Mouse (Mus musculus) midbrain, embryonic 12.5 days (tissue): ENCODE data around the gene Cpne8. TPM values are rescaled to one million over a fixed set of nuclear protein-coding genes. Genes with fewer than 3 reads are reported as not detected.

Experiments
- ATAC-seq: fragments of 200-750 bp; cut with Nextera tagmentation; 2 replicates; pipeline ENCODE4 v1.8.0; 2017; ENCODE audit warnings: low read depth, moderate TSS enrichment, moderate library complexity; ENCODE audit not compliant: low FRiP score
- H3K27ac ChIP-seq: fragments of 300-500 bp; sonication (generic); replicated peaks from 2 replicates; pipeline ENCODE4 v1.5.1; 2016; ENCODE audit warnings: mild to moderate bottlenecking
- H3K27me3 ChIP-seq: fragments of 300-500 bp; sonication (generic); 2 replicates; pipeline ENCODE4 v1.6.1; 2016; ENCODE audit warnings: mild to moderate bottlenecking
- H3K36me3 ChIP-seq: fragments of 300-500 bp; sonication (generic); 2 replicates; pipeline ENCODE4 v1.6.1; 2016
- H3K4me1 ChIP-seq: fragments of 300-500 bp; sonication (generic); 2 replicates; pipeline ENCODE4 v1.6.1; 2016
- H3K4me2 ChIP-seq: fragments of 300-500 bp; sonication (generic); replicated peaks from 2 replicates; pipeline ENCODE4 v1.6.1; 2016; ENCODE audit warnings: mild to moderate bottlenecking, moderate library complexity
- H3K4me3 ChIP-seq: fragments of 300-500 bp; sonication (generic); 2 replicates; pipeline ENCODE4 v1.5.1; 2016; ENCODE audit warnings: mild to moderate bottlenecking
- H3K9ac ChIP-seq: fragments of 300-500 bp; sonication (generic); replicated peaks from 2 replicates; pipeline ENCODE4 v1.6.1; 2016; ENCODE audit warnings: mild to moderate bottlenecking, moderate library complexity
- H3K9me3 ChIP-seq: fragments of 300-500 bp; sonication (generic); 2 replicates; pipeline ENCODE4 v1.6.1; 2016; ENCODE audit warnings: mild to moderate bottlenecking
- WGBS: fragments of 180-500 bp; shearing (Covaris S2); methylation state at CpG from one replicate; pipeline ENCODE4 v1.1.7; 2016; 5-methylcytosine and 5-hydroxymethylcytosine counted together
- polyA plus RNA-seq: library from polyadenylated mRNA; unstranded; fragments of >200 nt; fragmentation: Nextera tagmentation; extraction: Ambion mirVana; gene quantifications from 2 replicates; pipeline ENCODE4 v1.2.1, GENCODE M21; 2016

Gene Cpne8
- 6.4 and 7.2 TPM in 2 replicates for polyA plus RNA-seq

DNA sequence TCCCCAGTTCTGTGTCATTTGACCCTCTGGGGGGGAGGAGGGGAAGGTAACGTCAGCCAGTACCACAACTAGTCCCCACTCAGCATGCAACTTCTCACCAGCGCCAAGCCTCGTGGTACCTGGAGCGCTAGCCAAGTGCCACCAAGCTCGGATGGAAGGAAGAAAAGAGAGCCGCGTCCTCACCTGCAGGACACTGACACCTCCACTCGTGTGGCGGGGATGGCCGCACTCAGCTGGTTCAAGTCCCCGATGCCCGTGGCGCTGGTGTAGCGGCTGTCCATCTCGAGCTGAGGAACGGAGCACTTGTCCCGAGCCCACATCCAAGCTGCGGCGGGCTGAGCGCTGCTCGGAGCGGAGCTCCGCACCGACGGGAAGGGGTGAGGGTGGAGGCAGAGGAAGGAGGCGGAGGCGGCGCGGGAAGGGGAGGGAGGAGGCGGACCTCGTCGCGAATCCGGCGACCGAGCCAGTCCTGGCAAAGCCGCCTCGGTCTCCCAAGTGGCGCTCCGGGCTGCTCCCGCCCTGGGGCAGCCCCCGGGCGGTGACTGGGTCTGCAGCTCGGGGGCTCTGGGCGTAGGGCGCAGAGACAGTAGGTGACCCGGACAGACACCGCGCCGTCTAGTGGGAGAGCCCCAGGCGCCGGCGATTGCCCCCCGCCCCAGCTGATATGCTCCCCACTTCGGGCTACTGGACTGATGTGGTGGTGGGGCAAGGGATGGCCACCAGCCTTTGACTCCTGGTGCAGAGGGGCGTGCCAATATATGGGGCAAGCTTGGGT is at the start of gene Cpne8:
Cpne8 (minus strand) TSS at position 448 of the 775 bp plus-strand sequence.
- H3K4me3 ChIP-seq: peak within 1 kb of the TSS; percentile 62
- no peaks in the 10 kb centered on the region for H3K9me3 ChIP-seq
- H3K4me1 ChIP-seq: no peaks in the 10 kb centered on the region
- peak within 1 kb of the TSS; percentile 85 for H3K4me2 ChIP-seq
- peaks cover 29% of the 10 kb centered on the region for H3K27me3 ChIP-seq
- peak; percentile 85 for ATAC-seq
- H3K36me3 ChIP-seq: no peaks in the 10 kb centered on the region
- peak within 1 kb of the TSS; percentile 56 for H3K9ac ChIP-seq
- H3K27ac ChIP-seq: no peak within 1 kb of the TSS
- under 1% methylated on average over 53 of the region's 56 CpGs for WGBS

DNA sequence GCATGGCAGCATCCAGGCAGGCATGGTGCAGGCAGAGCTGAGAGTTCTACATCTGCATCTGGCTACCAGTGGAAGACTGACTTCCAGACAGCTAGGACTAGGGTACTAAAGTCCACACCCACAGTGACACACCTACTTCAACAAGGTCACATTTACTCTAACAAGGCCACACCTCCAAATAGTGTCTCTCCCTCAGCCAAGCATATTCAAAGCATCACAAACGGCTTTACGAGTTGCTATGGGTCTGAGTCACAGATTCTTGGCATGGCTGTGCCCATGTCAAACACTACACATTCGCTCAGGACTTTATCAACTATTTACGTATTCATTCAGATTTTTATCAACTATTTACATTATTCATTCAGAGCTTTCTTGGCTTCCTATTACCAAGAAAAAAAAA is 38.5 kb upstream of the Cpne8 start:
- Histone ChIP-seq H3K36me3 (no peaks in the 10 kb centered on the region), H3K4me1 (no peaks in the 10 kb centered on the region), H3K9ac (no peak overlapping the region), H3K27ac (no peak overlapping the region), H3K4me2 (no peak overlapping the region), H3K27me3 (no peaks in the 10 kb centered on the region), H3K4me3 (no peak overlapping the region), H3K9me3 (no peaks in the 10 kb centered on the region)
- ATAC-seq: no peak
- WGBS: 87% methylated on average over 4 of the region's 4 CpGs

DNA sequence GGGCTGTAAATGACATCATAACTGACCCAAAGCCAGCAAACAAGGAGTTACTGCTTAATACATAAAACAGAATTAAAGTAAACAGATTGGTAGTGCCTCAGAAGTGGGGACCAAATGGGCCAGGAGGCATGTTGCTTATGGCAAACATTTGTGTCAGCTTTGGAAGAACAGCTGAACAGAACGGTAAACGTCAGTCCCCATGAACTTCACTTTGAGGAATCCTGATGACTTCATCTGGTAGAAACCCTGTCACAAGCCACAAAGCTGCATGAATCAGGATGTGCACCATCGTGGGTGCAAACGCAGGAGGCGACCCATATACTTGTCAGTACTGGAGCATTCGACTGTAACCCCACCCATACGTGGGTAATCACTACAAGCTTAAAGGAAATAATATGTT is 30.1 kb upstream of the Cpne8 start:
- Histone ChIP-seq H3K9ac (no peak overlapping the region), H3K27ac (no peak overlapping the region), H3K4me1 (no peaks in the 10 kb centered on the region), H3K4me3 (no peak overlapping the region), H3K4me2 (no peak overlapping the region), H3K9me3 (no peaks in the 10 kb centered on the region), H3K27me3 (no peaks in the 10 kb centered on the region), H3K36me3 (no peaks in the 10 kb centered on the region)
- no peak for ATAC-seq
- 91% methylated on average over 7 of the region's 7 CpGs for WGBS

DNA sequence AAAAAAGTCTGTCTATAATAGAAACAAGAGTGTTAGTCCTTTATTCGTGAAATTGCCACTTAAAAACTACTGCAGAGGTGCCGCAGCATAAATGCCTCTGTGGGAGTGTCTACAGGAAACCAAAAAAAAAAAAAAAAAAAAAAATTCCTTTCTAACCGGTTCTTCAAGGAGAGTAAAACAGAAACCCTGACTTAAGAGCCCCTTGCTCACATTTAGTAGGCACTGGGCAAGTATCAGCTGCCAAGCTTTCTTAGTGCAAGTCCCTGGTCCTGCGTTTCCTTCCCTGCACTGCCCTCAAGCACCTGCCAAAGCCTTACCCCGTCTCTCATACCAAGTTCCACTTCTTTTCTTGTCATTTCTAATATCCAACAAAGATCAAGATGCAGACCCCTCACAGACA is 25.1 kb upstream of the Cpne8 start:
- 76% methylated on average over 5 of the region's 5 CpGs for WGBS
- Histone ChIP-seq H3K4me3 (no peak overlapping the region), H3K36me3 (no peaks in the 10 kb centered on the region), H3K27ac (no peak overlapping the region), H3K9ac (no peak overlapping the region), H3K4me2 (no peak overlapping the region), H3K27me3 (no peaks in the 10 kb centered on the region), H3K9me3 (no peaks in the 10 kb centered on the region), H3K4me1 (no peaks in the 10 kb centered on the region; the same call in 1 of the 2 replicates)
- no peak for ATAC-seq

DNA sequence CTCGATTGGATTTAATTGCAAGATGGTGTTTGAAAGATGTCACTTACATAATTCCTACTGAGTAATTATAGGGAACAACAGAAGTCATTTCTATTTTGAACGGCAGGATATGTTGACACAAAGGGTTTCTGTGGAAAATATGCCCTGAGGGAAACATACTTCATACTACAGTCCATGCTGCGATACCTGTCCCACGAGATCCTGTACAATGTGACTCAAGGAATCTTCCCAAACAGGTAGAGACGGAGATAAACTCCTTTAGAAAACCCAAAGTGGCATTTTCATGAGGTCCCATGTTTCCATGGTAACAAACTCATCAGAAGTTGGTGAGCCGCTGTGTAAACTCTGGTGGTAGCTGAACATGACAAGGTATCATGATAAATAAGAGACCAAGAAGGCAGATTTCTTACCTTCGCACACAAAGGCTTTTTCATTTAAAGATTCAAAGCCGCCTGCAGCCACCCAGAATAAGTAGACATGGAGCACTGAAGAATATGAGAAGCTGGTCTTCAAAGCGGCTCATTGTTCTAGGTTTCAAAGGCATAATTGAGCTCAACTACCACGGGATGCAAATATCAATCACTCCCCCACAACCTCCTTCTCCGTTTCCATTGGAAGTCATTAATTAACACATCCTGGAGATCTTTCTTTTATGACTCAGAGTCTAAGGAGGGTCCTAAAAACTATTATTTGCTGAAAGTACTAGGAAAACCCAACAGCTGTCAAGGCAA is 24.4 kb upstream of the Cpne8 start:
- WGBS: 74% methylated on average over 11 of the region's 11 CpGs
- H3K9ac ChIP-seq: no peak overlapping the region
- no peak for ATAC-seq
- no peaks in the 10 kb centered on the region for H3K9me3 ChIP-seq
- H3K4me2 ChIP-seq: no peak overlapping the region
- H3K27me3 ChIP-seq: no peaks in the 10 kb centered on the region
- no peaks in the 10 kb centered on the region; the same call in 1 of the 2 replicates for H3K4me1 ChIP-seq
- no peaks in the 10 kb centered on the region for H3K36me3 ChIP-seq
- no peak overlapping the region for H3K27ac ChIP-seq
- no peak overlapping the region for H3K4me3 ChIP-seq

DNA sequence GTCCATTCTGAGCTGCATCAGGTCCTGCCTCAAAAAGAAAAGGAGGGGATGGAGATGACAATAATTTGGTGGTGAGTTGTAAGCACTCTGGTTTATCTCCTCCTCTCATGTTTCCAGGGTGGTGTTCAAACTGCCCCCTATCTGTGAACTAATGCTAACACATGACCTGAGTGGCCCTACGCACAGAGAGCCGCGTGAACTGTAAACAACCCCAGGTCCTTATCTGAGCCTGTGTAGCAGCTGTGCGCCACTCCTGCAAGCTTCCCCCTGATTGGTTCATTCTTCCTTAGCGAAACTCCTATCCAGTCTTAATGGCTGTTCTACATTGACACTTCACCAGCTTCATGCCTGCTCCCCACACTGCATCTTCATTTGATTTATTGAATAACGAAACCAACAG is 7.5 kb upstream of the Cpne8 start:
- Histone ChIP-seq H3K27ac (no peak overlapping the region), H3K9me3 (no peaks in the 10 kb centered on the region), H3K4me2 (no peak overlapping the region), H3K27me3 (no peaks in the 10 kb centered on the region), H3K36me3 (no peaks in the 10 kb centered on the region), H3K4me3 (no peak overlapping the region), H3K9ac (no peak overlapping the region), H3K4me1 (no peaks in the 10 kb centered on the region)
- WGBS: 93% methylated on average over 6 of the region's 6 CpGs
- no peak for ATAC-seq

DNA sequence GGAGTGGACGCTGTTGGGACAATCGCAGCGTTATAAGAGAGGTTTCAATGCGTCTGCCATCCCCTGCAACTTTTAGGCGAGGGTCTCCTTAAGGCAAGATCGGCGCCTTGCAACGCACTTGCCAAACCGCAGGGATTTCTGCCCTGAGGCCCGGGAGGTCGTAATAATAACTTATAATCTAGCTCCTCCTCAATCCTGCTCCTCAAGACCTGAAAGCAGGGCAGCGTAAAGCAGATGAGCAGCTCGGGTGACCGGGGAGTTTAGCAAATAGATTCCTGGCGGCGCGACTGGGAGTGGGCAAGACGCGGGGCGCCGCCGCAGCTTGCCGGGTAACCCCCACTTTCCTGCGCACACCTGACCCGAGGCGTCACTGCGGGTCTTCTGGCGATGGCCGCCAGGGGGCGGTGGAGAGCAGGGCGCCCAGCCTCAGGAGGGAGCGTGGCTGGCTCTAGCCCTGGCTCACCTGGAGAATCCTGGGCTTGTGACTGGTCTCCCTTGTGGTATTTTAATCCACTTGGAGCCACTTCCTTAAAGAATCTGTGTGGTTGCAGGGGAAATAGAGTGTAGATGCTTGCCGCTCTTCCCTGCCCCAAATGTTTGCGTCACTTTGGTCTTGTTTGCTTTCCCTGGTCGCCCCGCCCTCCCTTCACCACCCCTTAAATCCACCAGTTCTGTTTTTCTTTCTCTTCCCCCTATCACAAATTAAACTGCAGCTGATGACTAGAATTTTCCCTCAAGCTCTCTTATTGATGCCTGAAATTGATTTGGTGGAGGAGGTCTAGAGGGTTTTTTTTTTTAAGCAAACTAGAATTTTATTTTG is 738 bp upstream of the Cpne8 start:
- H3K27ac ChIP-seq: no peak overlapping the region
- H3K36me3 ChIP-seq: no peaks in the 10 kb centered on the region
- H3K27me3 ChIP-seq: peaks cover 29% of the 10 kb centered on the region
- 3% methylated on average over 36 of the region's 36 CpGs for WGBS
- peak overlapping the region; percentile 62 for H3K4me3 ChIP-seq
- ATAC-seq: peak; percentile 87
- no peaks in the 10 kb centered on the region for H3K9me3 ChIP-seq
- H3K4me1 ChIP-seq: no peaks in the 10 kb centered on the region
- peak overlapping the region; percentile 56 for H3K9ac ChIP-seq
- H3K4me2 ChIP-seq: peak overlapping the region; percentile 85

DNA sequence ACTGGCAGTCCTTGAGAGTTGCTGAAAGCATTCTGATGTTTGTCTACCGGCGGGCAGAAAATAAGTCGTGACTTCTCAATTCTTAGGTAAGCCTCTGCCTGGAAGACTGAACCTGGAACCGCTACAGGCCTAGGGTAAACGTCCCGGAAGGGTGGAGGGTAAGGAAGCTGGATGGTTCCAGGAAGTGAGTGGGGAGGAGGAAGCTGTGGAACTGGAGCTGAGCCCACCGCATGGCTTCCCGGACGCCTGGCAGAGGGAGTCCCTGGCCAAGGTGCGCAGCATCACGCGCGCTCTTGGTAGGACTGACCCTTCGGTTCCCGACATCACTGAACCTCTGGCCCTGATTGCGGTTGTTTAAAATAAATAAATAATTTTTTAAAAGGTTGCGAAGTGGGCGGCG is 744 bp downstream of the Cpne8 start:
- Histone ChIP-seq H3K27me3 (peaks cover 29% of the 10 kb centered on the region), H3K4me3 (peak overlapping the region; percentile 62), H3K9ac (no peak overlapping the region; the same call in 1 of the 2 replicates), H3K36me3 (no peaks in the 10 kb centered on the region), H3K9me3 (no peaks in the 10 kb centered on the region), H3K4me2 (peak overlapping the region; percentile 85), H3K27ac (no peak overlapping the region), H3K4me1 (no peaks in the 10 kb centered on the region)
- 4% methylated on average over 19 of the region's 19 CpGs for WGBS
- ATAC-seq: no peak

DNA sequence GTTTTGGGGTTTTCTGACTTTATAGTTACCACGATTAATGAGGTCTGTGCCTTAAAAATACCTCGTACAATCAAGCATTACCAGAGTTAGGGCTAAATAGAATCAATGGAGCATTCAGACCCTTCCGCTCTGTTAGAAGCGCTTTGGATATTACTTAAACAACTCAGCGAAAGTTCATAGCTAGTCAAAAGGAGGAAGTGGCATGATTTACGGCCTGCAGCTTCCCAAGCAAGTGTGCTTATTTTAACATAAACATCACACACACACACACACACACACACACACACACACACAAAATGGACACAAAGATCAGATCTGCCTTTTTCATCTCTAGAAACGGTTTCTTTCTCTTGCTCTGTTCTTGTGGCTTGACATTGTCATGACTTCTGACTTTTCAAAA is 9.7 kb downstream of the Cpne8 start:
- Histone ChIP-seq H3K9me3 (no peaks in the 10 kb centered on the region), H3K4me2 (no peak overlapping the region), H3K4me1 (no peaks in the 10 kb centered on the region), H3K4me3 (no peak overlapping the region), H3K9ac (no peak overlapping the region), H3K27ac (no peak overlapping the region), H3K36me3 (no peaks in the 10 kb centered on the region), H3K27me3 (no peaks in the 10 kb centered on the region)
- ATAC-seq: no peak
- WGBS: 71% methylated on average over 7 of the region's 7 CpGs

DNA sequence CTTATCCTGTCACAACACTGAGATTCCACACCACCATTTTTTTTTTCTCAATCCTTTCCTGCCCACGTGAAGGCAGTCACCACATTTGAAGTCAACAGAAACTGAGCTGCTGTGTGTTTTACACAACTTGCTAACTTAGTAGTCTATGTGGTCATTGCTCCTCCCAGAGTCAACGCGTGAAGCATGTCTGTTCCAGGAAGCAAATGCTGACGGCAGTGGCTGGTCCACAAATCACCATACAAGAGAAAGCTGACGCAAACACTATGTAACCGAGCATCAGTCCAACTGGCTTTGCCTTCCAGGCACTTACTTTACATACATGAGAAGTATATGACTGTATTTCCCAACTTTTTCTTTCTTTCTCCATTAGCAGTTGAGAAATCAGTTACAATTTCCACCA is 12.3 kb downstream of the Cpne8 start:
- no peaks in the 10 kb centered on the region for H3K4me1 ChIP-seq
- H3K9ac ChIP-seq: no peak overlapping the region
- no peaks in the 10 kb centered on the region for H3K9me3 ChIP-seq
- H3K27me3 ChIP-seq: no peaks in the 10 kb centered on the region
- no peak overlapping the region for H3K4me2 ChIP-seq
- H3K4me3 ChIP-seq: no peak overlapping the region
- ATAC-seq: no peak
- H3K27ac ChIP-seq: no peak overlapping the region
- H3K36me3 ChIP-seq: no peaks in the 10 kb centered on the region
- 84% methylated on average over 6 of the region's 6 CpGs for WGBS

DNA sequence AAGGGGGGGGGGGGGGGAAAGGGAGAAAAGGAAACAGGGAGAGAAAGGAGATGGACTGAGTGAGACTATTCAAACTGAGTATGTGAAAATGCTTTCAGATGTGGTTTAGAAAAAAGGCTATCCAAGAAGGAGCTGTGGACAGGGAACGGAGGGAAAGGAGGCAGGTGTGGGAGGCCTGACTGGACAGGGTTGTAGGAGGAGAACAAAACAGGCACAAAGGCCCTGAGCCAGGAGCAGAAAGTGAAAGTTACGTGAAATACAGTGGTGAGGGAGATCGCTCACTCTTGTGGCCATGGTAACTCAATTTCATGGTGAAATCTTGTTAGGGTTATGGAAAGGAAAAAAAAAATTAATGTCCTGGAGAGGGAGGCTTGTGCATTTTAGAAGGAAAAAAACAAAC is 14.6 kb downstream of the Cpne8 start:
- no peak overlapping the region for H3K9ac ChIP-seq
- no peaks in the 10 kb centered on the region for H3K27me3 ChIP-seq
- H3K9me3 ChIP-seq: no peaks in the 10 kb centered on the region
- 88% methylated on average over 3 of the region's 3 CpGs for WGBS
- no peaks in the 10 kb centered on the region for H3K36me3 ChIP-seq
- no peak overlapping the region for H3K4me3 ChIP-seq
- ATAC-seq: no peak
- no peaks in the 10 kb centered on the region for H3K4me1 ChIP-seq
- H3K4me2 ChIP-seq: no peak overlapping the region
- H3K27ac ChIP-seq: no peak overlapping the region

DNA sequence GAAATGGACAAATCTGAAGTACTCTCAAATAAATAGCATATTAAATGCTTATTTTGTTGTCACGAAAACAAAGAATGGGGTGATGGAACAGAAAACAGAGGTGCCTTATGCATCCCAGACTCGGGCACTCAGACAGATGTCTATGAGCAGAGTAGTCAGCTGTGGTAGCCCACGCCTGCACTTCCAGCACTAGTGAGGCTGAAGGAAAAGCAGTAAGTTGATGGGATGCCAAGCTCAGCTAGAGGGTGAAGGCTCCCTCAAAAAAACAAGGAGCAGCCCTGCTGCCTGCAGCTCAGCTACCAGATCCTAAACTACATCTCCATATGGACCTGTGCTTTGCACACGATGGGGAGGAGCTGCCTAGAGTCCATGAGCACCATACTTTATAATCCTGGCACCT is 15.6 kb downstream of the Cpne8 start:
- H3K36me3 ChIP-seq: no peaks in the 10 kb centered on the region
- H3K9ac ChIP-seq: no peak overlapping the region
- no peak overlapping the region for H3K27ac ChIP-seq
- H3K4me2 ChIP-seq: no peak overlapping the region
- H3K9me3 ChIP-seq: no peaks in the 10 kb centered on the region
- ATAC-seq: no peak
- H3K4me3 ChIP-seq: no peak overlapping the region
- H3K4me1 ChIP-seq: no peaks in the 10 kb centered on the region
- H3K27me3 ChIP-seq: no peaks in the 10 kb centered on the region
- WGBS: 82% methylated on average over 4 of the region's 4 CpGs
